Mouse (Mus musculus): ENCODE measurements around the gene Slc25a44.
A peak's percentile ranks its signal among the peaks of the same experiment; 100 is the strongest.

Gene Slc25a44

DNA sequence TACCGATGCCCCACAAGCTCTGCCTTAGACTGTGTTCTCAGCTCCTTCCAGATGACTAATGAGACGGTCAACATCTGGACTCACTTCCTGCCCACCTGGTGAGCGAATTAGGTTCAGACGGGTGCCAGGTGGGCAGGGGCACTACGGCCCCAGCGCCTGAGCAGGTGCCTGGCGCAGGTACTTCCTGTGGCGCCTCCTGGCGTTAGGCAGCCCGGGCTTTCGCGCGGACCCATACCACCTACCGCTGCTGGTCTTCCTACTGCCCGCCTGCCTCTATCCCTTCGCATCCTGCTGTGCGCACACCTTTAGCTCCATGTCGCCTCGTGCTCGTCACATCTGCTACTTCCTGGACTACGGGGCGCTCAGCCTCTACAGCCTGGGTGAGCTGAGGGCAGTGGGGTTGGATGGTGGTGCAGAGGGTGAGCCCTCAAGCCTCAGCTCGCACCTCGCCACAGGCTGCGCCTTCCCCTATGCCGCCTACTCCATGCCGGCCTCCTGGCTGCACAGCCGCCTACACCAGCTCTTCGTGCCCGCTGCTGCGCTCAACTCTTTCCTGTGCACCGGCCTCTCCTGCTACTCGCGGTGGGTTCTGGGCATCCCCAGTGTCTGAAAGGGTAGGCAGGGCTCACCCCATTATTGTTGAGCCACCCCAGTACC, 59.1 kb downstream of the Slc25a44 start:
- DNase-seq: peak; percentile 45

DNA sequence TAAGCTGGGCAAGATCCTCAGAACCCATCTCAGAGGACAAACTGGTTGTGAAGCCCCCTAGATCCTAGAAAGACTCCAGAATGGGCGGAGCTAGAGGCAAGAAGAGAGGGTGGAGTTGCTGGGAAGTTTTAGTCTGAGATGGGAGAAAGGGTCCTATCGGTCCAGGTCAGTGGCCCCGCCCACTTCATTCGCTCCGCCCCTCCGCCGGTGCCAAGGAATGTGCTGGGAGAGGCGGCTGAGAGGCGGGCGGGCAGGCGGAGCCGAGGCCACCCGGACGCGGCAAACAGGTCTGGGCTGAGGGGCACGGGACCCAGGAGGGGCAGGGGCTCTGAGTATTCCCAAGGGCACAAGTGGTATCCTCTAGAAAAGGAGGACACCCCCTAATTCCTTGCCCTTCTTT, 60.6 kb downstream of the Slc25a44 start, which contains the start of gene Paqr6:
Paqr6 (plus strand) TSS at position 248 of the 400 bp plus-strand sequence.
- peak; percentile 48 for DNase-seq

DNA sequence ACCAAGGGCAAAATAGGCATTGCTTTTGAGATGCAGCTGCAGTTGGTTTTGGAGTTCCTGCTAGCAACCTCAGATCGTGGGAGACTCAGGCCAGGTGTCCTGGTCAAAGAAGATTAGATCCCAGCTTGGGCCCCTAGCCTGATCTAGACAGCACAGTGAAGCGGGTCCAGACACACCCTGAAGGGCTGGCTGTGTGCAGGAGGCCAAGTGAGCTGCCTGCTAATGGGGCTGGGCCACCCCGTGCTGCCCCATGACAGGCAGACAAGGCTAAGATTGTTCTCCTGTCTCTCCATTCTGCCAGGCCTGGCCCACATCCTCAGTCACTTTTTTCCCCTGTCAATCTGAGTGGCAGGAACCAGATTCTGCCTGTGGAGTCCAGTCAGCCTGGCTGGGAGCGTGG, 61.2 kb downstream of the Slc25a44 start:
- no peak for DNase-seq

DNA sequence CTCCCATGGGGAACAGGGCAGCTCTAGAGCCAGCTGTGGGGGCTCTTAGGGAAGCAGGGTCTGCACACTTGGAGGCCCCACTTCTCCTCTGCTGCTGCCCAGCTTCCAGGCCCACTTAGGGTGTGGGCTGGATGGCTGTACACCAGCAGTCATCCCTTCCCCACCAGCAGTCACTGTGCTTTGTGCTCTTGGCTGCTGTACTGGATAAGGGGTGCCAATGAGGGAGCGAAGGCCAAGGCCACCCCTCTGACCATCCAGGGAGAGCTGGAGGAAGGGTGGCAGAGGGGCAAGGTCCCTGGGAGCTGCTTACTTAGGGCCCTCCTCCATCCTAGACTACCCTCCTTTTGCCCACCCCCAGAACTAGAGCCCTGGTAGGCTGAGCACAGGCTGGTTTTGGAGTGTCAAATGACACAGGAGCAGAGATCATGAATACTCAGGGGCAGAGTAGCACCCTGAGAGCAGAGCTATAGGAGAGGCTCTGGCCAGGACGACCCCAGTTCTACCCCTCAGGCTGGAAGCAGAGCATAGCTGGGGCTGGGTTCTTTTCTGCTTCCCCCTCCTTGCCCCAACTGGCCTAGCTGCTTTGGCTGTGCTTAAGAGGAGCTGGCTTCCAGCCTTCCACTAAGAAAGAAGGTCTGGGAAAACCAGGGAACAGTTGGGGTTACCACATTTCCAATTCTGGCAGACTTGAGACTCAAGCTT, 63.2 kb downstream of the Slc25a44 start:
- DNase-seq: no peak

DNA sequence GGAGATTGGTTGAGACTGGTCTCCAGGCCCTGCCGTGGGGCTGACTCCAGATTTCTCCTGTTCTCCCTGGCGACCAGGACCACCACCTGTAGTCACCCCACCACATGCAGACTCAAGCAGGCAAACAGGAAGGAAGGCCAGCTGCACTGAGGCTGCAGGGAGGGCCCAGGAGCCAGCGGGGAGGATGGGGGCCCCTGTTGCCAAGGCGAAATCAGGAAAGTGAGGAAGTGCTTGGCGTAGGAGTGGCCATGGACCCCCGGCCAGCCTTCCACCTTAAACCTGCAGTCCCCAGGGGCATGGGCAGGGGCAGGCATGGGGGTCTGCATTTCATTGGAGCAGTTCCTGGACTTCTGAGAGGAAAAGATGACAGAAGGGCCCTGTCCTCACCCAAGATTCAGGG, 63.8 kb downstream of the Slc25a44 start:
- peak; percentile 53 for DNase-seq
